Mouse (Mus musculus): Measurements from ENCODE around the gene Gnat1.

Gene Gnat1

GRCm38 (mm10) chr9:107679501-107679900 is at the start of gene Gnat1:
Gene Gnat1, minus strand, starts transcription at chr9:107679712.
- Histone ChIP-seq H3K36me3 (ENCODE audit: insufficient read depth, low read length) (no peaks in the 10 kb centered on the region), H3K27me3 (ENCODE audit: insufficient read depth, low read length) (peaks cover 74% of the 10 kb centered on the region), H3K4me3 (replicated peaks; ENCODE audit: low read length) (no peak within 1 kb of the TSS), H3K9me3 (ENCODE audit: low read length) (no peaks in the 10 kb centered on the region), H3K4me1 (replicated peaks; ENCODE audit: low read depth, low read length) (peaks cover 71% of the 10 kb centered on the region)
- TF ChIP-seq NANOG (IDR thresholded peaks at IDR 0.05; ENCODE audit: borderline replicate concordance, low read length) = no peak
- TF ChIP-seq CTCF (conservative IDR thresholded peaks at IDR 0.05; ENCODE audit: low read length) = no peak
- TF ChIP-seq POU5F1 (IDR thresholded peaks at IDR 0.05; ENCODE audit: borderline replicate concordance, low read length) = no peak

GRCm38 (mm10) chr9:107728919-107729670 is 49.6 kb upstream of the Gnat1 start:
- TF ChIP-seq NANOG (IDR thresholded peaks at IDR 0.05; ENCODE audit: borderline replicate concordance, low read length) (no peak), POU5F1 (IDR thresholded peaks at IDR 0.05; ENCODE audit: borderline replicate concordance, low read length) (no peak), CTCF (conservative IDR thresholded peaks at IDR 0.05; ENCODE audit: low read length) (no peak)
- no peaks in the 10 kb centered on the region for H3K36me3 ChIP-seq (ENCODE audit: insufficient read depth, low read length)
- H3K9me3 ChIP-seq (ENCODE audit: low read length) = no peaks in the 10 kb centered on the region
- peaks cover 57% of the 10 kb centered on the region for H3K4me1 ChIP-seq (replicated peaks; ENCODE audit: low read depth, low read length)
- H3K27me3 ChIP-seq (ENCODE audit: insufficient read depth, low read length) = peaks cover 8% of the 10 kb centered on the region; the same call in 1 of the 2 replicates
- no peak overlapping the region for H3K4me3 ChIP-seq (replicated peaks; ENCODE audit: low read length)

GRCm38 (mm10) chr9:107727041-107727440 is 47.5 kb upstream of the Gnat1 start:
- H3K36me3 ChIP-seq (ENCODE audit: insufficient read depth, low read length) = no peaks in the 10 kb centered on the region
- H3K27me3 ChIP-seq (ENCODE audit: insufficient read depth, low read length) = peaks cover 17% of the 10 kb centered on the region
- peaks cover 64% of the 10 kb centered on the region for H3K4me1 ChIP-seq (replicated peaks; ENCODE audit: low read depth, low read length)
- TF ChIP-seq POU5F1 (IDR thresholded peaks at IDR 0.05; ENCODE audit: borderline replicate concordance, low read length) (no peak), CTCF (conservative IDR thresholded peaks at IDR 0.05; ENCODE audit: low read length) (no peak), NANOG (IDR thresholded peaks at IDR 0.05; ENCODE audit: borderline replicate concordance, low read length) (no peak)
- no peak overlapping the region for H3K4me3 ChIP-seq (replicated peaks; ENCODE audit: low read length)
- H3K9me3 ChIP-seq (ENCODE audit: low read length) = no peaks in the 10 kb centered on the region

GRCm38 (mm10) chr9:107724796-107725195 is 45.3 kb upstream of the Gnat1 start:
- no peak overlapping the region; the same call in 1 of the 2 replicates for H3K4me3 ChIP-seq (replicated peaks; ENCODE audit: low read length)
- TF ChIP-seq POU5F1 (IDR thresholded peaks at IDR 0.05; ENCODE audit: borderline replicate concordance, low read length) (no peak), NANOG (IDR thresholded peaks at IDR 0.05; ENCODE audit: borderline replicate concordance, low read length) (no peak), CTCF (conservative IDR thresholded peaks at IDR 0.05; ENCODE audit: low read length) (no peak)

GRCm38 (mm10) chr9:107723794-107724531 is 44.5 kb upstream of the Gnat1 start:
- H3K4me3 ChIP-seq (replicated peaks; ENCODE audit: low read length) = peak overlapping the region; percentile 50
- H3K27me3 ChIP-seq (ENCODE audit: insufficient read depth, low read length) = peaks cover 41% of the 10 kb centered on the region
- peaks cover 76% of the 10 kb centered on the region for H3K4me1 ChIP-seq (replicated peaks; ENCODE audit: low read depth, low read length)
- no peaks in the 10 kb centered on the region for H3K9me3 ChIP-seq (ENCODE audit: low read length)
- no peak for TF ChIP-seq POU5F1 (IDR thresholded peaks at IDR 0.05; ENCODE audit: borderline replicate concordance, low read length)
- TF ChIP-seq NANOG (IDR thresholded peaks at IDR 0.05; ENCODE audit: borderline replicate concordance, low read length) = no peak
- no peak for TF ChIP-seq CTCF (conservative IDR thresholded peaks at IDR 0.05; ENCODE audit: low read length)
- H3K36me3 ChIP-seq (ENCODE audit: insufficient read depth, low read length) = no peaks in the 10 kb centered on the region

More at GRCm38 (mm10) chr9:107724796-107725195, 45.3 kb upstream of the Gnat1 start:
- peaks cover 76% of the 10 kb centered on the region for H3K4me1 ChIP-seq (replicated peaks; ENCODE audit: low read depth, low read length)
- peaks cover 34% of the 10 kb centered on the region for H3K27me3 ChIP-seq (ENCODE audit: insufficient read depth, low read length)
- no peaks in the 10 kb centered on the region for H3K36me3 ChIP-seq (ENCODE audit: insufficient read depth, low read length)
- H3K9me3 ChIP-seq (ENCODE audit: low read length) = no peaks in the 10 kb centered on the region

GRCm38 (mm10) chr9:107723292-107723691 is 43.8 kb upstream of the Gnat1 start:
- peak overlapping the region; percentile 50; the same call in 1 of the 2 replicates for H3K4me3 ChIP-seq (replicated peaks; ENCODE audit: low read length)
- no peaks in the 10 kb centered on the region for H3K9me3 ChIP-seq (ENCODE audit: low read length)
- no peak for TF ChIP-seq CTCF (conservative IDR thresholded peaks at IDR 0.05; ENCODE audit: low read length)
- TF ChIP-seq NANOG (IDR thresholded peaks at IDR 0.05; ENCODE audit: borderline replicate concordance, low read length) = no peak
- TF ChIP-seq POU5F1 (IDR thresholded peaks at IDR 0.05; ENCODE audit: borderline replicate concordance, low read length) = no peak
- H3K4me1 ChIP-seq (replicated peaks; ENCODE audit: low read depth, low read length) = peaks cover 76% of the 10 kb centered on the region
- no peaks in the 10 kb centered on the region for H3K36me3 ChIP-seq (ENCODE audit: insufficient read depth, low read length)
- H3K27me3 ChIP-seq (ENCODE audit: insufficient read depth, low read length) = peaks cover 48% of the 10 kb centered on the region

- Histone ChIP-seq H3K36me3 (ENCODE audit: insufficient read depth, low read length) (no peaks in the 10 kb centered on the region), H3K4me3 (replicated peaks; ENCODE audit: low read length) (no peak overlapping the region), H3K27me3 (ENCODE audit: insufficient read depth, low read length) (peaks cover 79% of the 10 kb centered on the region), H3K9me3 (ENCODE audit: low read length) (no peaks in the 10 kb centered on the region), H3K4me1 (replicated peaks; ENCODE audit: low read depth, low read length) (peaks cover 70% of the 10 kb centered on the region)
- TF ChIP-seq CTCF (conservative IDR thresholded peaks at IDR 0.05; ENCODE audit: low read length) (no peak), POU5F1 (IDR thresholded peaks at IDR 0.05; ENCODE audit: borderline replicate concordance, low read length) (no peak), NANOG (IDR thresholded peaks at IDR 0.05; ENCODE audit: borderline replicate concordance, low read length) (no peak)
These were observed 39.4 kb upstream of the Gnat1 start for GRCm38 (mm10) chr9:107718781-107719540.

- TF ChIP-seq CTCF (conservative IDR thresholded peaks at IDR 0.05; ENCODE audit: low read length) = no peak
- TF ChIP-seq POU5F1 (IDR thresholded peaks at IDR 0.05; ENCODE audit: borderline replicate concordance, low read length) = no peak
- TF ChIP-seq NANOG (IDR thresholded peaks at IDR 0.05; ENCODE audit: borderline replicate concordance, low read length) = no peak
- no peaks in the 10 kb centered on the region for H3K36me3 ChIP-seq (ENCODE audit: insufficient read depth, low read length)
- peaks cover 80% of the 10 kb centered on the region for H3K27me3 ChIP-seq (ENCODE audit: insufficient read depth, low read length)
- peak overlapping the region; percentile 50 for H3K4me3 ChIP-seq (replicated peaks; ENCODE audit: low read length)
- H3K9me3 ChIP-seq (ENCODE audit: low read length) = no peaks in the 10 kb centered on the region
- H3K4me1 ChIP-seq (replicated peaks; ENCODE audit: low read depth, low read length) = peaks cover 60% of the 10 kb centered on the region
These were observed 37.4 kb upstream of the Gnat1 start for GRCm38 (mm10) chr9:107716951-107717350.

Measured in E14TG2a.4 (cell line).